Mouse (Mus musculus): ENCODE data around the gene Hbb-bs. TPM values are rescaled to one million over a fixed set of nuclear protein-coding genes. Genes with fewer than 3 reads are reported as not detected.

Gene Hbb-bs
- 651 and 737 TPM in 2 replicates for polyA plus RNA-seq (2016; fragmentation: Nextera tagmentation; extraction: Ambion mirVana)

GRCm38 (mm10) chr7:103827808-103828207, at the start of gene Hbb-bs:
Hbb-bs (minus strand) TSS chr7:103828096.
- Histone ChIP-seq H3K27me3 (no peaks in the 10 kb centered on the region), H3K4me3 (replicated peaks) (no peak within 1 kb of the TSS)
- WGBS: 90% methylated on average over 4 of the region's 4 CpGs

DNA sequence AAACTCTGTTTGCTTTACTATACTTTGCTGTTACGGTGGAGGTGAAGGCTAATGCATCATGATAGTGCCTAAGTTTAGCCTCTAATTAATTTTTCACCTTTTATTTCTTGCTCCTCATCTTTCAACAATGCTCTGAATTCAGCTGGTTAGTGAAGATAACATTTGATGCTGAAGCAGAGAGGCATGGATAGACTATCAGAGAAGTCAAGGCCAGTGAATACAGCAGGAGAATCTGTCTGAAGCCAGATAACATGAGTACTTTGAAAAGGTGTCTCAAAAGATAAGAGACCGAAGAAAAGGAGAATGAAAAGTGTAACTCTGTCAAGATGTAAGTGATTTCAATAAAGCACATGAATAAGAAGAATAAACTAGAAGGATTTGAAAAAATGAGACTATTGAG, 49.2 kb upstream of the Hbb-bs start:
- 84% methylated on average over 2 of the region's 2 CpGs for WGBS

More at GRCm38 (mm10) chr7:103827808-103828207, at the start of gene Hbb-bs:
- no peaks in the 10 kb centered on the region for H3K36me3 ChIP-seq
- no peak within 1 kb of the TSS for H3K4me2 ChIP-seq
- ATAC-seq (ENCODE audit: insufficient number of reproducible peaks, insufficient read depth, low FRiP score, low TSS enrichment, low read depth): no peak
- no peaks in the 10 kb centered on the region for H3K4me1 ChIP-seq (replicated peaks)
- H3K27ac ChIP-seq: no peak within 1 kb of the TSS
- H3K9ac ChIP-seq (replicated peaks): no peak within 1 kb of the TSS
- no peaks in the 10 kb centered on the region for H3K9me3 ChIP-seq

DNA sequence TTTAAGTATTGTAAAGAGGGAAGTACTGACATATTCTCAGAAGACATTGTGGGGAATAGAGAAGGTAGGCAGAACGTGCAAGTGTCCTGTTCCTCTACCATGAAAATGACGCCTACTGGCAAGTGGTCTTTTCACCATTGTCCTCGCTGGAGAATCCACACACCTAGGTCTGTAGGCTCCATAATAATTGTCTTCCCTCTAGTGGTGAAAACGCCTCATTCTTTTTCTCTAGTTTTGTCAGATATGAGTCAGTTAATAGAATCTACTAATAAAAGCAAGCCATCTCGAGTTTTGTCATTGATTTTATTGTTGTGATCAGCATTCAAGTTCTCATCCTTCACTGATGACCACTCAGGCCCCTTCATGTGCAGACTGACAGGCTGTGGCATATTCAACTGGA, 46.6 kb upstream of the Hbb-bs start:
- ATAC-seq (ENCODE audit: insufficient number of reproducible peaks, insufficient read depth, low FRiP score, low TSS enrichment, low read depth): no peak

More for the DNA sequence above, 49.2 kb upstream of the Hbb-bs start:
- Histone ChIP-seq H3K4me1 (replicated peaks) (no peaks in the 10 kb centered on the region), H3K9ac (replicated peaks) (no peak overlapping the region), H3K27ac (no peak overlapping the region), H3K9me3 (no peaks in the 10 kb centered on the region), H3K4me2 (no peak overlapping the region), H3K27me3 (no peaks in the 10 kb centered on the region), H3K4me3 (replicated peaks) (no peak overlapping the region), H3K36me3 (no peaks in the 10 kb centered on the region)
- no peak for ATAC-seq (ENCODE audit: insufficient number of reproducible peaks, insufficient read depth, low FRiP score, low TSS enrichment, low read depth)

GRCm38 (mm10) chr7:103873064-103873463, 45.2 kb upstream of the Hbb-bs start:
- Histone ChIP-seq H3K4me1 (replicated peaks) (no peaks in the 10 kb centered on the region), H3K27ac (no peak overlapping the region), H3K4me2 (no peak overlapping the region), H3K4me3 (replicated peaks) (no peak overlapping the region), H3K9ac (replicated peaks) (no peak overlapping the region), H3K27me3 (no peaks in the 10 kb centered on the region), H3K36me3 (no peaks in the 10 kb centered on the region), H3K9me3 (no peaks in the 10 kb centered on the region)
- no peak for ATAC-seq (ENCODE audit: insufficient number of reproducible peaks, insufficient read depth, low FRiP score, low TSS enrichment, low read depth)
- WGBS: 10% methylated on average over 1 of the region's 1 CpGs

More for the DNA sequence above, 46.6 kb upstream of the Hbb-bs start:
- no peaks in the 10 kb centered on the region for H3K9me3 ChIP-seq
- no peaks in the 10 kb centered on the region for H3K4me1 ChIP-seq (replicated peaks)
- no peak overlapping the region for H3K27ac ChIP-seq
- no peaks in the 10 kb centered on the region for H3K27me3 ChIP-seq
- no peak overlapping the region for H3K9ac ChIP-seq (replicated peaks)
- H3K4me3 ChIP-seq (replicated peaks): no peak overlapping the region
- no peak overlapping the region for H3K4me2 ChIP-seq
- WGBS: 57% methylated on average over 5 of the region's 5 CpGs
- no peaks in the 10 kb centered on the region for H3K36me3 ChIP-seq

- H3K9me3 ChIP-seq: no peaks in the 10 kb centered on the region
- no peak overlapping the region for H3K4me3 ChIP-seq (replicated peaks)
- no peaks in the 10 kb centered on the region for H3K36me3 ChIP-seq
- no peak for ATAC-seq (ENCODE audit: insufficient number of reproducible peaks, insufficient read depth, low FRiP score, low TSS enrichment, low read depth)
- no peak overlapping the region for H3K4me2 ChIP-seq
- H3K27me3 ChIP-seq: no peaks in the 10 kb centered on the region
- no peak overlapping the region for H3K27ac ChIP-seq
- H3K9ac ChIP-seq (replicated peaks): no peak overlapping the region
- H3K4me1 ChIP-seq (replicated peaks): no peaks in the 10 kb centered on the region
Measured at GRCm38 (mm10) chr7:103870667-103871066, 42.8 kb upstream of the Hbb-bs start.

DNA sequence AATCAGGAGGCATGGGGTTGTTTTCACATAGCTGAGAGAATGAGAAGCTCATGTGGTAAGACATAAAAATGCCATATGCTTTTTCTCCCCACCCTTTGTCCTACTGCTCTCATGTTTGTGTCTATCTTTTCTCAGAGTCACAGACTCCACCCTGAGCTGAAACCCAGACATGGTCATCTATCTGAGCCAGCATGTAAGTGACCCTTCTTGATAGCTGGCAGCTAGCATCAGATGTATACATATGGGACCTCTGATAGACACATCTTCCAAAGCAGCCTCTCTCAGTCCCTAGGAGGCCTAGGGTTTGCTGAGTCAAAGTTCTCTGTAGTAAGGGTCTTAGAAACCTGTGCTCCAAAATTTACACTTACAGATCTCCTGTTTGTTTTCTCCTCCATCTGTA, 37.8 kb upstream of the Hbb-bs start:
- no peaks in the 10 kb centered on the region for H3K36me3 ChIP-seq
- no peak overlapping the region for H3K9ac ChIP-seq (replicated peaks)
- no peak overlapping the region for H3K27ac ChIP-seq
- no peaks in the 10 kb centered on the region for H3K27me3 ChIP-seq
- H3K4me3 ChIP-seq (replicated peaks): no peak overlapping the region
- no peak overlapping the region for H3K4me2 ChIP-seq
- no peaks in the 10 kb centered on the region for H3K9me3 ChIP-seq
- no peak for ATAC-seq (ENCODE audit: insufficient number of reproducible peaks, insufficient read depth, low FRiP score, low TSS enrichment, low read depth)
- no peaks in the 10 kb centered on the region for H3K4me1 ChIP-seq (replicated peaks)

- no peaks in the 10 kb centered on the region for H3K27me3 ChIP-seq
- H3K4me1 ChIP-seq (replicated peaks): no peaks in the 10 kb centered on the region
- no peaks in the 10 kb centered on the region for H3K36me3 ChIP-seq
- H3K4me3 ChIP-seq (replicated peaks): no peak overlapping the region
- ATAC-seq (ENCODE audit: insufficient number of reproducible peaks, insufficient read depth, low FRiP score, low TSS enrichment, low read depth): no peak
- WGBS: 83% methylated on average over 3 of the region's 3 CpGs
- H3K9me3 ChIP-seq: no peaks in the 10 kb centered on the region
- H3K4me2 ChIP-seq: no peak overlapping the region
- H3K9ac ChIP-seq (replicated peaks): no peak overlapping the region
- no peak overlapping the region for H3K27ac ChIP-seq
Measured at GRCm38 (mm10) chr7:103861531-103861930, 33.6 kb upstream of the Hbb-bs start.

DNA sequence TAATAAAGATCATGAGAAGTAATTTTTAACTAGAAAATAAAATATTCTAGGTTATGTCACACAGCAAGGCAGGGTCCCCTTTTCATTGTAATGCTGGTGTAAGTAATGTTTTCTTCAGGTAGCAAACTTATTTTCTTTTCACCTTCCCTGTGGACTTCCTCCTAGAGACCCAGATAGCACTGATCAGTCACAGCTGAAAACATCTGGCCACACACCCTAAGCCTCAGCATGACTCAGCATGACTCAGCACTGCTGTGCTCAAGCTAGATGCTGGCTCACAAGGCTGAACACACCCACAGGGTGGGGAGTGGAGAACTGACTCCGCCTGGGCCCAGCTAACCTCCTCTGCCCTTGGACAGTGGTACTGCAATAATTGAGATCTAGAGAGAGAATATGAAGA, 33.0 kb upstream of the Hbb-bs start:
- H3K9ac ChIP-seq (replicated peaks): no peak overlapping the region
- no peak for ATAC-seq (ENCODE audit: insufficient number of reproducible peaks, insufficient read depth, low FRiP score, low TSS enrichment, low read depth)
- H3K36me3 ChIP-seq: no peaks in the 10 kb centered on the region
- H3K27me3 ChIP-seq: no peaks in the 10 kb centered on the region
- no peaks in the 10 kb centered on the region for H3K9me3 ChIP-seq
- H3K4me3 ChIP-seq (replicated peaks): no peak overlapping the region
- 60% methylated on average over 1 of the region's 1 CpGs for WGBS
- H3K4me1 ChIP-seq (replicated peaks): no peaks in the 10 kb centered on the region
- no peak overlapping the region for H3K4me2 ChIP-seq
- no peak overlapping the region for H3K27ac ChIP-seq

- Histone ChIP-seq H3K4me1 (replicated peaks) (no peaks in the 10 kb centered on the region), H3K9ac (replicated peaks) (no peak overlapping the region), H3K27me3 (no peaks in the 10 kb centered on the region), H3K36me3 (no peaks in the 10 kb centered on the region), H3K4me2 (no peak overlapping the region), H3K9me3 (no peaks in the 10 kb centered on the region), H3K4me3 (replicated peaks) (no peak overlapping the region), H3K27ac (no peak overlapping the region)
- ATAC-seq (ENCODE audit: insufficient number of reproducible peaks, insufficient read depth, low FRiP score, low TSS enrichment, low read depth): no peak
- WGBS: 72% methylated on average over 2 of the region's 2 CpGs
Measured at GRCm38 (mm10) chr7:103859076-103859475, 31.2 kb upstream of the Hbb-bs start.

- H3K9me3 ChIP-seq: no peaks in the 10 kb centered on the region
- no peak overlapping the region for H3K4me3 ChIP-seq (replicated peaks)
- no peak overlapping the region for H3K9ac ChIP-seq (replicated peaks)
- H3K27me3 ChIP-seq: no peaks in the 10 kb centered on the region
- H3K36me3 ChIP-seq: no peaks in the 10 kb centered on the region
- no peaks in the 10 kb centered on the region for H3K4me1 ChIP-seq (replicated peaks)
- H3K27ac ChIP-seq: no peak overlapping the region
- WGBS: 70% methylated on average over 1 of the region's 1 CpGs
- ATAC-seq (ENCODE audit: insufficient number of reproducible peaks, insufficient read depth, low FRiP score, low TSS enrichment, low read depth): no peak
- H3K4me2 ChIP-seq: no peak overlapping the region
Measured at GRCm38 (mm10) chr7:103854669-103855068, 26.8 kb upstream of the Hbb-bs start.

DNA sequence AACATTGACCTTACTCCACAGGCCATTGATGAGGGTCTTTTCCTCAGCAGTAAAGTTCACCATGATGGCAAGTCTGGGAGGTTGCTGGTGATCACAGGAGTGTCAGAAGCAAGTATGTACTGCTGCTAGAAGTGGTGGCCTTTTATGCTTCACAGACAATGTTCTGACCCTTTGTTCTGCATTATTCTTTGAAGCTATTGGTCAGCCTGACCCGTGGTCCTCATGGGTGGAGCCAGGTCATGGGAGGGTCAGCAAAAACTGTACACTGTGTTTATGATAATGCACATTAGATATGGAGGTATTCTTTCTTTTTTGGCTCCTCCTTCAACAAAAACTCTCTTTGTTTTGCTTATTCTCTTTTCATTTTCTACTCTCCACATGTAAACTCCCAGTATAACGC, 25.2 kb upstream of the Hbb-bs start, which contains the start of gene Hbb-y:
TSS of gene Hbb-y (minus strand) at position 127 of the 400 bp plus-strand sequence.
- no peaks in the 10 kb centered on the region for H3K27me3 ChIP-seq
- 63% methylated on average over 2 of the region's 2 CpGs for WGBS
- H3K36me3 ChIP-seq: no peaks in the 10 kb centered on the region
- no peak within 1 kb of the TSS for H3K4me3 ChIP-seq (replicated peaks)
- ATAC-seq (ENCODE audit: insufficient number of reproducible peaks, insufficient read depth, low FRiP score, low TSS enrichment, low read depth): no peak
- no peaks in the 10 kb centered on the region for H3K9me3 ChIP-seq
- H3K27ac ChIP-seq: no peak within 1 kb of the TSS
- no peak within 1 kb of the TSS for H3K9ac ChIP-seq (replicated peaks)
- no peak within 1 kb of the TSS for H3K4me2 ChIP-seq
- no peaks in the 10 kb centered on the region for H3K4me1 ChIP-seq (replicated peaks)

DNA sequence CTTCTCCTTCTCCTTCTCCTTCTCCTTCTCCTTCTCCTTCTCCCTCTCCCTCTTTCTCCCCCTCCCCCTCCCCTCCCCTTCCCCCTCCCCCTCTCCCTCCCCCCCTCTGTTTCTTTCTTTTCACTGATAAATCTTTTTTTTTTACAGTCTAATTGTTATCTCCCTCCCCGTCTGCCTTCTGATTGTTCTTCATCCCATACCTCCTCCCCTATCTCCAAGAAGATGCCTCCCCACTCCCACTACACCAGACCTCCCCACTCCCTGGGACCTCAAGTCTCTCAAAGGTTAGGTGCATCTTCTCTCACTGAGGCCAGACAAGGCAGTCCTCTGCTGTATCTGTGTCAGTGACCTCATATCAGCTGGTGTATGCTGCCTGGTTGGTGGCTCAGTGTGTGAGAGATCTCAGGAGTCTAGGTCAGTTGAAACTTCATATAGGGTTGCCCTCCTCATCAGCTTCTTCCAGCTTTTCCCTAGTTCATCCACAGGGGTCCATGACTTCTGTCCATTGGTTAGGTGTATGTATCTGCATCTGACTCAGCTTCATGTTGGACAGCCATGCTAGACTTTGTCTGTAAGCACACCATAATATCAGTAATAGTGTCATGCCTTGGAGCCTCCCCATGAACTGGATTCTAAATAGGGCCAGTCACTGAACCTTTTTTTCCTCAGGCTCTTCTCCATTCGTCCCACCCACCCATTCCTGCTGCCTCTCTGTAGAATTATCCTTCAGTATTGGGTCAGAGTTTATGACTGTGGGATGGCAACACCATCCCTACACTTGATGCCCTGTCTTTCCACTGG, 16.8 kb upstream of the Hbb-bs start:
- no peaks in the 10 kb centered on the region for H3K4me1 ChIP-seq (replicated peaks)
- no peak overlapping the region for H3K27ac ChIP-seq
- no peaks in the 10 kb centered on the region for H3K27me3 ChIP-seq
- H3K9ac ChIP-seq (replicated peaks): no peak overlapping the region
- ATAC-seq (ENCODE audit: insufficient number of reproducible peaks, insufficient read depth, low FRiP score, low TSS enrichment, low read depth): no peak
- no peaks in the 10 kb centered on the region for H3K9me3 ChIP-seq
- H3K4me2 ChIP-seq: no peak overlapping the region
- 52% methylated on average over 2 of the region's 2 CpGs for WGBS
- no peak overlapping the region for H3K4me3 ChIP-seq (replicated peaks)
- H3K36me3 ChIP-seq: no peaks in the 10 kb centered on the region

Data from limb, embryonic 12.5 days (tissue).